In genomic region chr10:127091507-127092396, GRCm38 (mm10) we compare ENCODE assay signal across 8 mouse cellular contexts. TPM values are rescaled to one million over a fixed set of nuclear protein-coding genes. Genes with fewer than 3 reads are reported as not detected.
DNase-seq lines count a peak whose midpoint lies in the region; ATAC-seq lines count a peak whose summit lies in the region.

No protein-coding gene starts in this region.

- H3K4me2 ChIP-seq in intestine, embryonic 15.5 days (replicated peaks) = peak overlapping the region; percentile 50
- H3K4me2 ChIP-seq in lung, embryonic 16.5 days (ENCODE audit: low read depth, low read length) = peak overlapping the region; percentile 53

- H3K9me3 ChIP-seq in intestine, embryonic 15.5 days = no peaks in the 10 kb centered on the region
- H3K9me3 ChIP-seq in lung, embryonic 16.5 days (ENCODE audit: control insufficient read depth, low read length) = no peaks in the 10 kb centered on the region

- H3K27ac ChIP-seq in intestine, embryonic 15.5 days = no peak overlapping the region
- H3K27ac ChIP-seq in lung, embryonic 16.5 days (ENCODE audit: low read length) = no peak overlapping the region

- peaks cover 57% of the 10 kb centered on the region for H3K27me3 ChIP-seq in intestine, embryonic 15.5 days (replicated peaks)
- H3K27me3 ChIP-seq in lung, embryonic 16.5 days (ENCODE audit: control insufficient read depth, insufficient read depth, low read depth, low read length) = peaks cover 40% of the 10 kb centered on the region

- WGBS in intestine, embryonic 15.5 days = 10% methylated on average over 51 of the region's 51 CpGs
- WGBS in lung, embryonic 16.5 days = 12% methylated on average over 44 of the region's 51 CpGs

- H3K4me1 ChIP-seq in intestine, embryonic 15.5 days (replicated peaks) = peaks cover 17% of the 10 kb centered on the region
- peaks cover 31% of the 10 kb centered on the region for H3K4me1 ChIP-seq in lung, embryonic 16.5 days (replicated peaks; ENCODE audit: control insufficient read depth, insufficient read depth, low read length)

- peak; percentile 61 for ATAC-seq in intestine, embryonic 15.5 days
- ATAC-seq in lung, embryonic 16.5 days (ENCODE audit: low read depth) = peak; percentile 42
- no peak for ATAC-seq in erythroid progenitor cell, adult 5-6 weeks (replicated peaks; ENCODE audit: low FRiP score, poor library complexity, severe bottlenecking)

- no peaks in the 10 kb centered on the region for H3K36me3 ChIP-seq in intestine, embryonic 15.5 days
- H3K36me3 ChIP-seq in lung, embryonic 16.5 days (ENCODE audit: control insufficient read depth, insufficient read depth, low read length) = no peaks in the 10 kb centered on the region

- peak; percentile 43 to 47 for DNase-seq in adrenal gland, adult 18-20 months (ENCODE audit: low spot score in 2 of 2)
- no peak for DNase-seq in adrenal gland, postnatal 4 days (ENCODE audit: low spot score in 2 of 2)
- peak; percentile 60 for DNase-seq in right cerebral cortex, postnatal 25 days
- DNase-seq in right cerebral cortex, adult 2 months (ENCODE audit: low spot score in 2 of 2) = no peak
- DNase-seq in spleen, adult 18-20 months = no peak

- peak overlapping the region; percentile 18 for H3K4me3 ChIP-seq in intestine, embryonic 15.5 days (replicated peaks)
- peak overlapping the region; percentile 17 for H3K4me3 ChIP-seq in lung, embryonic 16.5 days (ENCODE audit: low read length)

- H3K9ac ChIP-seq in intestine, embryonic 15.5 days = no peak overlapping the region
- H3K9ac ChIP-seq in lung, embryonic 16.5 days (ENCODE audit: low read length) = no peak overlapping the region

RNA-seq across cellular contexts. Expression of gene Agap2, which starts 16.7 kb away (rescaled TPM):
- total RNA-seq in adrenal gland, adult 18-20 months (2021) = 1 to 10 TPM; 3.1 to 3.2 TPM
- 1 to 10 TPM; 3.6 to 4.1 TPM for total RNA-seq in adrenal gland, postnatal 4 days (2021)
- 0.16 and 0.43 TPM in 2 replicates for polyA plus RNA-seq in intestine, embryonic 15.5 days (2015; fragmentation: Nextera tagmentation; extraction: Ambion mirVana)
- polyA plus RNA-seq in lung, embryonic 16.5 days (2015; fragmentation: Nextera tagmentation; extraction: Ambion mirVana) = 0.04 and 0.58 TPM in 2 replicates
- total RNA-seq in erythroid progenitor cell, adult 5-6 weeks (2015; ENCODE audit: low replicate concordance) = 1.1 and 3.8 TPM in 2 replicates
- total RNA-seq in erythroid progenitor cell, adult 5-6 weeks (2017; ENCODE audit: low replicate concordance) = 2.2 and 51.8 TPM in 2 replicates

RNA-seq across cellular contexts. Expression of gene Tspan31, which starts 21.7 kb away (rescaled TPM):
- total RNA-seq in adrenal gland, adult 18-20 months (2021) = 100 to 1,000 TPM; 106 to 107 TPM
- total RNA-seq in adrenal gland, postnatal 4 days (2021) = 10 to 100 TPM; 87.6 to 96.4 TPM
- 167 and 181 TPM in 2 replicates for polyA plus RNA-seq in intestine, embryonic 15.5 days (2015; fragmentation: Nextera tagmentation; extraction: Ambion mirVana)
- polyA plus RNA-seq in lung, embryonic 16.5 days (2015; fragmentation: Nextera tagmentation; extraction: Ambion mirVana) = 165 and 169 TPM in 2 replicates
- 13.0 and 18.0 TPM in 2 replicates for total RNA-seq in erythroid progenitor cell, adult 5-6 weeks (2015; ENCODE audit: low replicate concordance)
- 6.6 and 8.5 TPM in 2 replicates for total RNA-seq in erythroid progenitor cell, adult 5-6 weeks (2017; ENCODE audit: low replicate concordance)

RNA-seq across cellular contexts. Expression of gene Cdk4, which starts 28.4 kb away (rescaled TPM):
- total RNA-seq in adrenal gland, adult 18-20 months (2021) = 100 to 1,000 TPM; 138 to 172 TPM
- total RNA-seq in adrenal gland, postnatal 4 days (2021) = 100 to 1,000 TPM; 444 to 449 TPM
- polyA plus RNA-seq in intestine, embryonic 15.5 days (2015; fragmentation: Nextera tagmentation; extraction: Ambion mirVana) = 1,579 and 1,616 TPM in 2 replicates
- polyA plus RNA-seq in lung, embryonic 16.5 days (2015; fragmentation: Nextera tagmentation; extraction: Ambion mirVana) = 1,550 and 1,646 TPM in 2 replicates
- total RNA-seq in erythroid progenitor cell, adult 5-6 weeks (2015; ENCODE audit: low replicate concordance) = 84.3 and 107 TPM in 2 replicates
- total RNA-seq in erythroid progenitor cell, adult 5-6 weeks (2017; ENCODE audit: low replicate concordance) = 42.7 and 99.2 TPM in 2 replicates

RNA-seq across cellular contexts. Expression of gene Os9, which starts 29.2 kb away (rescaled TPM):
- 100 to 1,000 TPM; 114 to 147 TPM for total RNA-seq in adrenal gland, adult 18-20 months (2021)
- total RNA-seq in adrenal gland, postnatal 4 days (2021) = 100 to 1,000 TPM; 109 to 112 TPM
- polyA plus RNA-seq in intestine, embryonic 15.5 days (2015; fragmentation: Nextera tagmentation; extraction: Ambion mirVana) = 93.0 and 104 TPM in 2 replicates
- polyA plus RNA-seq in lung, embryonic 16.5 days (2015; fragmentation: Nextera tagmentation; extraction: Ambion mirVana) = 108 and 111 TPM in 2 replicates
- total RNA-seq in erythroid progenitor cell, adult 5-6 weeks (2015; ENCODE audit: low replicate concordance) = 36.5 and 37.5 TPM in 2 replicates
- 57.2 and 70.0 TPM in 2 replicates for total RNA-seq in erythroid progenitor cell, adult 5-6 weeks (2017; ENCODE audit: low replicate concordance)

RNA-seq across cellular contexts. Expression of gene March9, which starts 31.8 kb away (rescaled TPM):
- 1 to 10 TPM; 6.3 to 6.8 TPM for total RNA-seq in adrenal gland, adult 18-20 months (2021)
- 10 to 100 TPM; 11.3 to 12.1 TPM for total RNA-seq in adrenal gland, postnatal 4 days (2021)
- polyA plus RNA-seq in intestine, embryonic 15.5 days (2015; fragmentation: Nextera tagmentation; extraction: Ambion mirVana) = 0.74 and 0.91 TPM in 2 replicates
- polyA plus RNA-seq in lung, embryonic 16.5 days (2015; fragmentation: Nextera tagmentation; extraction: Ambion mirVana) = 0.46 and 0.53 TPM in 2 replicates
- total RNA-seq in erythroid progenitor cell, adult 5-6 weeks (2015; ENCODE audit: low replicate concordance) = not detected in 2 replicates
- total RNA-seq in erythroid progenitor cell, adult 5-6 weeks (2017; ENCODE audit: low replicate concordance) = not detected in 2 replicates

Comparison
In these comparisons a context has a peak if more than half of its experiments do, and no peak if none do; other contexts are left out.
1. DNase-seq: peak in adrenal gland, adult 18-20 months (2 of 2) and right cerebral cortex, postnatal 25 days (single experiment); none in adrenal gland, postnatal 4 days (0 of 2), right cerebral cortex, adult 2 months (0 of 2) and spleen, adult 18-20 months (0 of 2).
2. RNA of gene Tspan31, which starts 21.7 kb away (total RNA-seq): 106 to 107 TPM in adrenal gland, adult 18-20 months and 87.6 to 96.4 TPM in adrenal gland, postnatal 4 days; 6.6 to 18.0 TPM in erythroid progenitor cell, adult 5-6 weeks; every median in the first group is over 4 times any median in the second.